Mouse (Mus musculus) intestine, embryonic 14.5 days (tissue): Measurements from ENCODE around the gene Nmd3. TPM values are rescaled to one million over a fixed set of nuclear protein-coding genes. Genes with fewer than 3 reads are reported as not detected.

Experiments
- ATAC-seq: fragments of 200-750 bp; cut with Nextera tagmentation; replicated peaks from 2 replicates; pipeline ENCODE4 v1.8.0; 2017; ENCODE audit warnings: low read depth, moderate number of reproducible peaks, moderate TSS enrichment, moderate library complexity; ENCODE audit not compliant: low FRiP score, low TSS enrichment
- DNase-seq: peaks from one replicate; pipeline ENCODE4 v3.0.0-alpha.2; 2018; ENCODE audit warnings: low spot score
- H3K27ac ChIP-seq: fragments of 300-500 bp; sonication (generic); 2 replicates; pipeline ENCODE4 v1.5.1; 2014; ENCODE audit warnings: low read depth, mild to moderate bottlenecking, control low read depth
- H3K27me3 ChIP-seq: fragments of 300-500 bp; sonication (generic); replicated peaks from 2 replicates; pipeline ENCODE4 v1.6.1; 2014; ENCODE audit warnings: low read length, control low read depth; ENCODE audit not compliant: control insufficient read depth, insufficient read depth
- H3K36me3 ChIP-seq: fragments of 300-500 bp; sonication (generic); 2 replicates; pipeline ENCODE4 v1.6.1; 2014; ENCODE audit warnings: low read length, control low read depth; ENCODE audit not compliant: control insufficient read depth, insufficient read depth
- H3K4me1 ChIP-seq: fragments of 300-500 bp; sonication (generic); replicated peaks from 2 replicates; pipeline ENCODE4 v1.6.1; 2014; ENCODE audit warnings: low read length, control low read depth, mixed read lengths; ENCODE audit not compliant: control insufficient read depth, insufficient read depth
- H3K4me2 ChIP-seq: fragments of 300-500 bp; sonication (generic); 2 replicates; pipeline ENCODE4 v1.6.1; 2014; ENCODE audit warnings: low read length
- H3K4me3 ChIP-seq: fragments of 300-500 bp; sonication (generic); 2 replicates; pipeline ENCODE4 v1.5.1; 2014; ENCODE audit warnings: low read depth, low read length, control low read depth, mixed read lengths
- H3K9ac ChIP-seq: fragments of 300-500 bp; sonication (generic); 2 replicates; pipeline ENCODE4 v1.6.1; 2014; ENCODE audit warnings: mild to moderate bottlenecking, low read length
- H3K9me3 ChIP-seq: fragments of 300-500 bp; sonication (generic); 2 replicates; pipeline ENCODE4 v1.6.1; 2016; ENCODE audit warnings: low read length, control low read depth; ENCODE audit not compliant: control insufficient read depth
- WGBS: fragments of 180-500 bp; shearing (Covaris S2); extraction: QIAGEN DNeasy Blood & Tissue Kit; methylation state at CpG from one replicate; pipeline ENCODE4 v1.1.7; 2014; 5-methylcytosine and 5-hydroxymethylcytosine counted together
- polyA plus RNA-seq: library from polyadenylated mRNA; unstranded; fragments of >200 nt; fragmentation: Nextera tagmentation; extraction: Ambion mirVana; gene quantifications from 2 replicates; pipeline ENCODE4 v1.2.1, GENCODE M21; 2014

Gene Nmd3
- polyA plus RNA-seq, 1 experiment from 2014 or later, result 159 TPM

GRCm38 (mm10) chr3:69755968-69756367 lies 34.2 kb downstream of the Nmd3 start:
- Histone ChIP-seq H3K36me3 (peaks cover 70% of the 10 kb centered on the region), H3K4me3 (no peak overlapping the region), H3K4me1 (no peaks in the 10 kb centered on the region), H3K9me3 (no peaks in the 10 kb centered on the region), H3K27ac (no peak overlapping the region), H3K4me2 (no peak overlapping the region), H3K27me3 (no peaks in the 10 kb centered on the region), H3K9ac (no peak overlapping the region)
- DNase-seq (peak; percentile 49), ATAC-seq (no peak)
- 92% methylated on average over 3 of the region's 3 CpGs for WGBS

GRCm38 (mm10) chr3:69756499-69756898 lies 34.7 kb downstream of the Nmd3 start:
- no peaks in the 10 kb centered on the region for H3K27me3 ChIP-seq
- WGBS, result 19% methylated on average over 7 of the region's 7 CpGs
- H3K27ac ChIP-seq, result no peak overlapping the region
- ATAC-seq (peak; percentile 63; the same call in 1 of the 2 replicates), DNase-seq (peak; percentile 56)
- peaks cover 65% of the 10 kb centered on the region for H3K36me3 ChIP-seq
- no peaks in the 10 kb centered on the region for H3K4me1 ChIP-seq
- no peak overlapping the region for H3K4me2 ChIP-seq
- no peak overlapping the region for H3K4me3 ChIP-seq
- no peaks in the 10 kb centered on the region for H3K9me3 ChIP-seq
- H3K9ac ChIP-seq, result no peak overlapping the region

GRCm38 (mm10) chr3:69757456-69757855 lies 35.7 kb downstream of the Nmd3 start:
- Histone ChIP-seq H3K4me3 (no peak overlapping the region), H3K4me2 (no peak overlapping the region), H3K36me3 (peaks cover 58% of the 10 kb centered on the region), H3K9me3 (no peaks in the 10 kb centered on the region), H3K4me1 (0 out of 2 replicates have a peak, but pooled peaks cover 1% of the 10 kb centered on the region), H3K9ac (no peak overlapping the region), H3K27ac (no peak overlapping the region), H3K27me3 (no peaks in the 10 kb centered on the region)
- 82% methylated on average over 1 of the region's 1 CpGs for WGBS
- no peak for ATAC-seq
- DNase-seq, result peak; percentile 15

DNA sequence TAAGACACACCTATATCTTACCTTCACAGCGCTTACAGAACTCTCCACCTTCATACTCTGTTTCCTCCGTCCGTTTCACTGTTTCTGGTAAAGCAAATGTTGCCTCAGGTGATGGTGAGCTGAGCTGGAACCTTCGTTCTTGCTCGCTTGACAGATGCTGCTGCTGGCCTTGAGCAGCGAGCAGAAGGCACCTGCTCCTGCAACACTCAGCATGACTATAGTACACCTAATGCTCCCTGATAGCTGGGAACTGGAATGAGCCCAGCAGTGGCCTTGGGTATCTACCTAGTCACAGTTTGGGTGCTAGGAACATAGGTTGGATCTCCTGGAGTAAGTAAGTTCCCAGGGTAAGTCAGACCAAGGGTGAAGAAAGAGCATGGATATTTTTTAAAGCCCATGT lies 38.3 kb downstream of the Nmd3 start:
- Histone ChIP-seq H3K36me3 (peaks cover 39% of the 10 kb centered on the region), H3K4me2 (no peak overlapping the region), H3K27ac (no peak overlapping the region), H3K27me3 (no peaks in the 10 kb centered on the region), H3K4me3 (no peak overlapping the region), H3K9ac (no peak overlapping the region), H3K4me1 (0 out of 2 replicates have a peak, but pooled peaks cover 3% of the 10 kb centered on the region), H3K9me3 (no peaks in the 10 kb centered on the region)
- 93% methylated on average over 6 of the region's 6 CpGs for WGBS
- ATAC-seq (no peak), DNase-seq (peak; percentile 9)

DNA sequence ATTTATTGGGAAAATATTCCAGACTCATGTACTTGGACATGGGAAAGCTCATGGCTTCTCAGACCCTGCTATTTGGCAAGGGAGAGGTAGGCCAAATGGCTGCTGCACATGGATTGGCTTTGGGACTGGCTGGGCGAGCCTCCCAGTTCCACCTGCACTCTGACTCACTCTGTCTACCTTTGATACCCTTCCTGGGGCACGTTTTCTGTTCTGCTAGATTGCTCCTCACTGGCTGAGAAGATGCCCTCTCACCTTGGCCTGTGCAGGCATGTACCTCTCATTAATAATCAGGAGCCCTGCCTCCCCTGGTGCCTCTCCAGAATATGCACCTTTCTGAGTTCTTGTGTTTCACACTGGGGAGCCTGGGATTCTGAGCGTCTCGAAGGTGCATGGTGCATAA lies 39.4 kb downstream of the Nmd3 start:
- no peak for ATAC-seq
- no peak overlapping the region for H3K4me2 ChIP-seq
- 0 out of 2 replicates have a peak, but pooled peaks cover 3% of the 10 kb centered on the region for H3K4me1 ChIP-seq
- H3K9ac ChIP-seq, result no peak overlapping the region
- no peak overlapping the region for H3K27ac ChIP-seq
- peak; percentile 45 for DNase-seq
- no peaks in the 10 kb centered on the region for H3K27me3 ChIP-seq
- whole genome bisulfite sequencing, result 84% methylated on average over 4 of the region's 4 CpGs
- H3K4me3 ChIP-seq, result no peak overlapping the region
- H3K9me3 ChIP-seq, result no peaks in the 10 kb centered on the region
- peaks cover 34% of the 10 kb centered on the region for H3K36me3 ChIP-seq

- no peaks in the 10 kb centered on the region for H3K9me3 ChIP-seq
- WGBS, result 48% methylated on average over 6 of the region's 6 CpGs
Measured at GRCm38 (mm10) chr3:69762838-69763368, 41.1 kb downstream of the Nmd3 start.

DNA sequence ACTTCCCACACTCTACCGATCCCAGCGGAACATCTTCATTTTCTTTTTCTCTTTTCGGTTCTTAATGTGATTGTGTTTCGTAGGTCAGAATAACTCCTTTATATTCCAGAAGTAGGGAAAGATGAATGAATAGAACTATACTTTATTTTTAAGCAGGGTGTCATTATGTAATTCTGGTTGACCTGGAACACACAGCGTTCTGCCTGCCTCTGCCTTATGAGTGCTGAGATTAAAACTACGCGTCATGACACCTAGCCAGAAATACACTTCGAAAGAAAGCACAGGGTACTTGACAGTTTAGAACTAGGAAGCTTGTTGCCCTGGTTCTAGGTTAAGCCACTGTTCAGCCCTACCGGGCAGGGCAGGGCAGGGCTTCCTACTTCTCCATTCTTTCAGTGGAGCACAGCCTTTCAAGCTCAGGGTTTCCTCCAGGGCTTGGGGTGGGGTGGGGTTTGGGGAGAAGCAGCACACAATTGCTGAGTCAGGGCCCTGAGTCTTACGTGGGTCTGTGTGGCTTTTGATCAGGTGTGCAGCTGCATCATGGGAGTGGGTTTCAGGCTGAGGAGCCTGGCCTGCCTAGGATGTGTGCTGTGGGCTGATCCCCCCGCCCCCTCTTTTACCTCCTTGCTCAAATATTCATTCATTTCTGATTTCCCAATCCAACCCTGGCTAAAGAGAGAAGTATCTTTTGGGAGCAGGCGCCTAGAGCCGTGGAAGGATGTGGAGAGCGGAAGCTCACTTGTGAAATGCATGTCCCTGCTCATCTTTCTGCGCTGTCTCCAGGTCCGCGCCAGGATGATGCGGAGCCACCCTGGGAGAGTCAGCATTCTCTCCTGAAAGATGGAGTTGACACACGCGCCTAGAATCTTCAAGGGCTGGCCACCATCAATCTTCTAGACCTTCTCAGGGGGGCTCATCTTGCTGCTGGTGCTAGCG lies 42.1 kb downstream of the Nmd3 start:
- Histone ChIP-seq H3K4me1 (0 out of 2 replicates have a peak, but pooled peaks cover 3% of the 10 kb centered on the region), H3K9ac (no peak overlapping the region), H3K36me3 (peaks cover 17% of the 10 kb centered on the region), H3K9me3 (no peaks in the 10 kb centered on the region), H3K27me3 (no peaks in the 10 kb centered on the region), H3K4me2 (no peak overlapping the region), H3K27ac (no peak overlapping the region), H3K4me3 (no peak overlapping the region)
- DNase-seq (peak; percentile 50), ATAC-seq (no peak)
- whole genome bisulfite sequencing, result 81% methylated on average over 21 of the region's 21 CpGs

More at GRCm38 (mm10) chr3:69762838-69763368, 41.1 kb downstream of the Nmd3 start:
- H3K36me3 ChIP-seq, result peaks cover 27% of the 10 kb centered on the region
- ATAC-seq, result peak; percentile 83
- no peak overlapping the region for H3K4me3 ChIP-seq
- peak; percentile 47 for DNase-seq
- H3K9ac ChIP-seq, result no peak overlapping the region
- H3K4me1 ChIP-seq, result 0 out of 2 replicates have a peak, but pooled peaks cover 3% of the 10 kb centered on the region
- no peaks in the 10 kb centered on the region for H3K27me3 ChIP-seq
- H3K4me2 ChIP-seq, result no peak overlapping the region
- H3K27ac ChIP-seq, result 0 out of 2 replicates have a peak overlapping the region, but pooled peaks have one; percentile 2

GRCm38 (mm10) chr3:69765206-69765605 lies 43.4 kb downstream of the Nmd3 start:
- Histone ChIP-seq H3K9me3 (no peaks in the 10 kb centered on the region), H3K27ac (no peak overlapping the region), H3K4me2 (no peak overlapping the region), H3K4me3 (no peak overlapping the region), H3K4me1 (0 out of 2 replicates have a peak, but pooled peaks cover 3% of the 10 kb centered on the region), H3K9ac (no peak overlapping the region), H3K36me3 (peaks cover 12% of the 10 kb centered on the region; the same call in 1 of the 2 replicates), H3K27me3 (no peaks in the 10 kb centered on the region)
- 90% methylated on average over 11 of the region's 11 CpGs for WGBS
- DNase-seq (peak; percentile 25), ATAC-seq (no peak)
